Mouse (Mus musculus): ENCODE measurements around the gene Olfr13. TPM values are rescaled to one million over a fixed set of nuclear protein-coding genes. Genes with fewer than 3 reads are reported as not detected.
"Not testable (repeated sequence)": the region's sequence is repeated elsewhere in the genome, so short reads cannot be mapped to it uniquely, and the experiment has no call there.

Gene Olfr13
- not detected for total RNA-seq (2021)

GRCm38 (mm10) chr6:43171840-43172239 is at the start of gene Olfr13:
Gene Olfr13, plus strand, starts transcription at chr6:43172140.
- intact Hi-C loops (cut with DNase I) = no loop called here
- no peak for DNase-seq (ENCODE audit: low spot score in 2 of 2)

GRCm38 (mm10) chr6:43146267-43146666 is 25.7 kb upstream of the Olfr13 start, which contains the start of gene Olfr237-ps1:
Gene Olfr237-ps1, plus strand, starts transcription at chr6:43146567.
- intact Hi-C loops (cut with DNase I); DNase-seq (ENCODE audit: low spot score in 2 of 2): not testable (repeated sequence)

GRCm38 (mm10) chr6:43159502-43159901 is 12.4 kb upstream of the Olfr13 start:
- intact Hi-C loops (cut with DNase I) = no loop called here
- no peak for DNase-seq (ENCODE audit: low spot score in 2 of 2)

- intact Hi-C loops (cut with DNase I) = no loop called here
- DNase-seq (ENCODE audit: low spot score in 2 of 2) = no peak
These were observed 9.0 kb upstream of the Olfr13 start, which contains the start of gene Olfr437 for GRCm38 (mm10) chr6:43162982-43163381. Gene Olfr437, plus strand, starts transcription at chr6:43163282.

- intact Hi-C loops (cut with DNase I) = no loop called here
- no peak for DNase-seq (ENCODE audit: low spot score in 2 of 2)
These were observed 4.7 kb upstream of the Olfr13 start for GRCm38 (mm10) chr6:43167246-43167645.

GRCm38 (mm10) chr6:43178129-43178528 is 6.2 kb downstream of the Olfr13 start:
- intact Hi-C loops (cut with DNase I) = no loop called here
- no peak for DNase-seq (ENCODE audit: low spot score in 2 of 2)

GRCm38 (mm10) chr6:43178584-43179501 is 6.9 kb downstream of the Olfr13 start:
- intact Hi-C loops (cut with DNase I) = no loop called here
- peak in 1 of 2 experiments; percentile 4 for DNase-seq (ENCODE audit: low spot score in 2 of 2)

GRCm38 (mm10) chr6:43190986-43191385 is 19.0 kb downstream of the Olfr13 start:
- intact Hi-C loops (cut with DNase I) = no loop called here
- DNase-seq (ENCODE audit: low spot score in 2 of 2) = no peak

GRCm38 (mm10) chr6:43196781-43197180 is 24.8 kb downstream of the Olfr13 start, which contains the start of gene Olfr435:
Gene Olfr435, plus strand, starts transcription at chr6:43197146.
- intact Hi-C loops (cut with DNase I) = no loop called here
- peak in 1 of 2 experiments; percentile 12 for DNase-seq (ENCODE audit: low spot score in 2 of 2)

- intact Hi-C loops (cut with DNase I) = no loop called here
- DNase-seq (ENCODE audit: low spot score in 2 of 2) = no peak
These were observed 26.2 kb downstream of the Olfr13 start for GRCm38 (mm10) chr6:43198094-43198493.

GRCm38 (mm10) chr6:43202786-43203185 is 30.8 kb downstream of the Olfr13 start:
- no peak for DNase-seq (ENCODE audit: low spot score in 2 of 2)
- intact Hi-C loops (cut with DNase I) = no loop called here

GRCm38 (mm10) chr6:43205355-43205754 is 33.4 kb downstream of the Olfr13 start:
- intact Hi-C loops (cut with DNase I) = no loop called here
- no peak for DNase-seq (ENCODE audit: low spot score in 2 of 2)

GRCm38 (mm10) chr6:43212873-43213272 is 40.9 kb downstream of the Olfr13 start, which contains the start of gene Olfr434:
Gene Olfr434, plus strand, starts transcription at chr6:43213021.
- intact Hi-C loops (cut with DNase I) = not testable (repeated sequence)

More at GRCm38 (mm10) chr6:43212873-43213272, 40.9 kb downstream of the Olfr13 start, which contains the start of gene Olfr434:
- DNase-seq (ENCODE audit: low spot score in 2 of 2) = peak; percentile 21 to 88

Other genes starting within 250 kb of the Olfr13 start
- not detected for gene Olfr444, start 223.1 kb upstream of the Olfr13 start, total RNA-seq (2021)
- not detected for gene Olfr441, start 65.8 kb upstream of the Olfr13 start, total RNA-seq (2021)
- gene Olfr237-ps1, start 25.6 kb upstream of the Olfr13 start, total RNA-seq (2021) = not detected
- gene Olfr437, start 8.9 kb upstream of the Olfr13 start, total RNA-seq (2021) = not detected
- not detected for gene Olfr435, start 25.0 kb downstream of the Olfr13 start, total RNA-seq (2021)
- gene Olfr434, start 40.9 kb downstream of the Olfr13 start, total RNA-seq (2021) = not detected
- gene Olfr47, start 59.4 kb downstream of the Olfr13 start, total RNA-seq (2021) = not detected
- gene Arhgef5, start 93.4 kb downstream of the Olfr13 start, total RNA-seq (2021) = 1 to 10 TPM; 2.6 to 3.4 TPM
- gene Nobox, start 137.4 kb downstream of the Olfr13 start, total RNA-seq (2021) = not detected

All from left cerebral cortex, postnatal 25 days (tissue).